Mouse (Mus musculus) left cerebral cortex, adult 18-20 months (tissue): ENCODE data around the gene Plin2. TPM values are rescaled to one million over a fixed set of nuclear protein-coding genes. Genes with fewer than 3 reads are reported as not detected.

Source experiments
- DNase-seq, 2 experiments: peaks; one replicate each; pipeline ENCODE4 v3.0.0; 2021 to 2022; ENCODE audit warnings: low spot score in 2 of 2, mixed read lengths in 1 of 2
- long read RNA-seq, 2 experiments: library from polyadenylated mRNA; stranded (forward); transcript quantifications; one replicate each; pipeline ENCODE4 v2.0.0; 2021
- total RNA-seq, 2 experiments: library from RNA; stranded (reverse); gene quantifications; 2 replicates each; pipeline ENCODE4 v1.2.3; 2021

Gene Plin2
- 10 to 100 TPM in 1 of 2 experiments, 1 to 10 TPM in 1; 9.4 to 12.4 TPM for total RNA-seq
- long read RNA-seq, experiment 1, transcript Plin2-201 (8 exons, 1,888 nt): major isoform, 23 of 26 reads
- long read RNA-seq, experiment 1, partial matches to known transcripts: 0 of 26 reads
- long read RNA-seq, experiment 1, other reads (novel, unspliced or antisense): 3 of 26 reads
- long read RNA-seq, experiment 2, transcript Plin2-201 (8 exons, 1,888 nt): major isoform, 18 of 18 reads
- long read RNA-seq, experiment 2, partial matches to known transcripts: 0 of 18 reads
- long read RNA-seq, experiment 2, other reads (novel, unspliced or antisense): 0 of 18 reads

- peak; percentile 12 to 38 for DNase-seq
Measured at GRCm38 (mm10) chr4:86669780-86670201, at the start of gene Plin2. TSS of gene Plin2 (minus strand) at chr4:86670060.

DNA sequence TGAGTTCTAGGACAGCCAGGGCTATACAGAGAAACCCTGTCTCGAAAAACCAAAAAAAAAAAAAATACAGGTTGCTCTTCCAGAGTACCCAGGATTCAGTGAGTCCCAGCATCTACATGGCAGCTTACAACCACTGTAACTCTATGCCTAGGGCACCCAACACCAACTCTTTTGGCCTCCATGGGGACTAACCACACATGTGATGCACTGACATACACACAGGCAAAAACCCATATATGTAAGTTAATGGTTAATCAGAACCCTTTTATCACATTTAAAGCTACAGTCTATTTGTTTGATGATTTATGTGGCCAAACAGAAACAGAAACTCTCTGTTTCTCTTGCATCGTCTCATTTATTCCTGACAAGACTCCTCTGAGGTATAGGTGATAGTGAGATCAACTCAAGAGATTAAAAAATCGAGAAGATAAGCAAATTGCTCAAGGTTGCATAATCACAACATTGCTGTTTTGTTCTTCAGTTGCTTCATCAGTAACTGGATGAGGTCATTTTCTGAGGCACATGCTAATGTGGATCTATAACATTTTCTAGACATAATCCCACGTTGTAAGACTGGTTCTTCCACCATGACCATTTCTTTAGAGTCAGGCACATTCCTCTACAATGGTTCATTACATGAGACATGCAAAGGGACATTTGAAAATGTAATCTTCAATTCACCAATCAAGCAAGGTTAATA is 49.2 kb upstream of the Plin2 start:
- DNase-seq: no peak

DNA sequence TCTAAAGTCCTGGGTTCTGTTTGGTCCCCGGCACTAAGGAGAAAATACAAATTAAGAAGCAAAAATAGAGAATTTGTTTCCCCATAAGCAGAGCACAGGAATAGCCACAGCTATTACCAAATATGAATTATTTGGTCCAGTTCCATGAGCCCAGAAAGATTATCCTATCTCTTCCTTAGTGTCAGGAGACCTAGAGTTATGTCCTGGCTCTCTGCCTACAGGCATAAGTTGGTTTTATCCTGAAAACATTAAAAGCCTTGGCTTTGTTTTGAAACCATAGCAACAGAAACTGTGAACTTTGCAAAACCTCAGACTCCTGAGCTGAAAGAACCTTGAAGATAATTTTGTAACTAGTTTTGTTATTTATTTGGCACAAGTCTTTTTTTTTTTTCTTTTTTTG is 47.3 kb upstream of the Plin2 start:
- DNase-seq: no peak

GRCm38 (mm10) chr4:86715341-86715740 is 45.5 kb upstream of the Plin2 start:
- no peak for DNase-seq

DNA sequence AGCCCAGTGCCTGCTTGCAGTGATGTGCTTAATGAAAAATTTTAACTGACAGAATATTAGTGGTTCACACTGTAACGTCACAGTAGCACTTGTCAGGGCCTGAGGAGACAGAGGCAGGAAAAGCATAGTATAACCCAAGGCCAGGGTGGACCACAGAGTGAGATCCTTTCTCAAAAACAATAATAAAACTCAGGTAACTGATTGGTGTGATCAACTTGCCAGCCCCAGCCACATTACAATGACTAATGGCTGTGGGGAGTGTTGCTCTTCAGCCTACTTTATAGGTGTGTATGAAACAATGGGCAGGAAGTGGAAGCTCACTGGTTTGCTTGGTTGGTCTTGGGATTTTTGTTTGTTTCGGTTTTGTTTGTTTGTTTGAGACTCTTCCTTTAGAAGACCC is 43.7 kb upstream of the Plin2 start:
- no peak for DNase-seq

DNA sequence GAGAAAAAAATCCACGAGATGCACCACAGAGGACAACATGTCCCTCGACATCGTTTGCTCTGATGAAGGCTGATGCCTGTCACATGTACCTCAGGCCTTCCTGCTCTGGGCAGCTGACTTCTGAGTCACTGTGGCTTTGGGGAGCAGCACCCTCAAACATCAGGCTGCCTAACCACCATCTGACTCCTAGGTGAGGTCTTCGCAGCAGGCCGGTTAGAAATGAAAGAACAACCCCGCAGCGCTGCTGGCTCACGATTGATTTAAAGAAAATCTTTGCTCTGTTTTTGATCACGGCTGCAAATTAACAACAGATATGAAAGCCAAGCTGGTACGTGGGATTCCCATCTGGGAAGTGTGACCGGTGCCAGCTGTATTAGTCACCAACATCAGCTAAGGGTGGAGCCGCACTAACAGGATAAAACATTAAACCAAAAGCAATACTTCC is 42.9 kb upstream of the Plin2 start:
- DNase-seq: peak; percentile 59 to 64

DNA sequence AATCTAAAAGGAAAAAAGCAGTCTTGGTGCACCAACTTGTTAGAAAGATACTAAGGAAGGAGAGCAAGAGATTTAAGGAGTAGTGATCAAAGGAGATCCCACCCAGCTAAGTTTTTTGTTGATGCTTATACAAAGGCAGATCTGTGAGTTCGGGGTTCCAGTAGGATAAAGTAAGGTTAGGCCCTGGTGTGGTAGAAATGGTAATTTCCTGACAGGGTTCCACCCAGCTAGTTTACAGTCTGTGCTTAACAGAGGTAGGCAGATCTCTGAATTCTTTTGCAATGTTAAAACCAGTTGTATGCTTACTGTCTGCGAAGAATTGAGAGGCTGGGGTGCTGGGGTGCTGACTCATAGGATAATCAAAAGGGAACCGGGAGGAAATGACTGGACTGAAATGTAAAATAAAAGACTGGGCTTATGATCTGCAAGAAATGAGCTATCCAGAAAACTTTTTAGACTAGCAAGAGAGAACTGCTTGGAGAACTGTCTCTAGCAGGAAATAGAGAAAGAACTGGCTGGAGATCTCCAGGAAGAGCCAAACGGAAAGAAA is 40.9 kb upstream of the Plin2 start:
- no peak for DNase-seq

DNA sequence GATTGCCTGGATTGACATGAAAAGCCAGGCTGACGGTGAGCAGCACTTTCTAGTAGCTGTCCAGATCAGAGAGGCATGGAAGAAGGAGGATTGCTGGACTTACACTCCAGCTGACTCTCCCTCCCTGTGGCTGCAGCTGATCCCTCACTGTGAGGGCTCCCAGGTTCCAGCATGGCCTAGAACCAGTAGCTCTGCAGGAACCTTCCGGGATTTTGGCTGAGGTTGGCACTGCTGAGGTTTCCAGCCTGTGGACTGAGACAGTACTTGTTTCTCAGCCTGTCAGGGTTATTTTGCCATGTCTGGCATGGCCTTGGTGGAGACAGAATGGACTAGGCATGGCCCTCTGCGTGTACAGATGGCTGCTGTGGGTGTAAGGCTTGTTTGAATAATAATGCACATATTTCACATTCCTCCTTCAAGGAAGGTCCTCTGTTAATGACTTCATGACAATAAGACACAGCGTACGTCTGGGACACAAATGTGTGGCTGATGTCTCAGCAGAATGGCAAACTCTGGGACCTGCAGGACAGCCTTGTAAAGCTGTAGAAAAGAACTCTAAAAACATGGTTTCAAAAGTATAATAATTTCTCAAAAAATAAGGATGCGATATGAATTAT is 40.3 kb upstream of the Plin2 start:
- no peak for DNase-seq

GRCm38 (mm10) chr4:86708801-86709200 is 38.9 kb upstream of the Plin2 start:
- DNase-seq: no peak

DNA sequence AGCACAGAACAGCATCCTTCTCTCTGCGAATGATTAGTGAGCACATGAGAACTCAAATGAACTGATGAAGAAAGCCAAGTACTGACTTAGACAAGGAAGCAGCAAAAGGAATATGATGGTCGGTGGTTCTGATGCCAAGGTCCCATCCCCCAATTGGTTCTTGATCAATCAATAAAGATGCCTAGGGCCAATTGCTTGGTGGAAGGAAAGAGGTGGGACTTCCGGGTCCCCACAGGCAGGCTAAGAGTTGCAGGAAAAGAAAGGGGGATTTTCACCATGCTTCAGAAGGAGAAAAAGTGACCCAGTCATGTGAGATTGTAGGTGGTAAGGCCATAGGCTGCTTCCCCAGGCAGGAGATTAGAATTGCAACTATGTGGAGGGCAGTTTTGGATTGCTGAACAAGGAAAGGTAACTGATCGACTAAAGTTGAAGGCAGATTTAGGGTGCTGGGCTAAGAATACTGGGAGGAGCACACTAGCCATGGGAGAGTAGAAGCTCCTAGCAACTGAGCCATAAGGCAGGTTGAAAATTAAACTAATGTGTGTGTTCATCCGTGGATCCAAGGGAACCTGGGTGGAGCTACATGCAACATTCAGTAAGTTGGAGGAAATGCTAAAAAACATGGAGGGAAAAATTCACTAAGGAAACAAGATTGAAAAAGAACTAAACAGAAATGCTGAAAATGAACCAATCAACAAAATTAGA is 29.5 kb upstream of the Plin2 start:
- no peak for DNase-seq

GRCm38 (mm10) chr4:86696890-86697289 is 27.0 kb upstream of the Plin2 start:
- peak in 1 of 2 experiments; percentile 28 for DNase-seq

- peak; percentile 13 to 34 for DNase-seq
Measured at GRCm38 (mm10) chr4:86695081-86695480, 25.2 kb upstream of the Plin2 start.

DNA sequence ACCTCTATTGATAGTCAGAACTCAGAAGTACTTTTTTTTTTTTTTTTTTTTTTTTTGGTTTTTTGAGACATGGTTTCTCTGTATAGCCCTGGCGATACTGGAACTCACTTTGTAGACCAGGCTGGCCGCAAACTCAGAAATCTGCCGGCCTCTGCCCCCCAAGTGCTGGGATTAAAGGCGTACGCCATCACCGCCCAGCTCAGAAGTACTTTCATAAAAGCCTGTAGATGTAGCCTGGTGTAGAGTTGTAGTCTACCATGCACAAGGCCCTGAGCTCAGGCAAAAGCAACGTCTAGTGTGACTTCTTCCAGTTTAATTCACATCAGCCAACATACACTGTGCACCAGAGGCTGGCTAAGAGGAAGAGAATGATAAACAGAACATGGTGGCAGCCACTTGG is 23.1 kb upstream of the Plin2 start:
- no peak for DNase-seq

GRCm38 (mm10) chr4:86691290-86691689 is 21.4 kb upstream of the Plin2 start:
- DNase-seq: no peak

- no peak for DNase-seq
Measured at GRCm38 (mm10) chr4:86690768-86691167, 20.9 kb upstream of the Plin2 start.

GRCm38 (mm10) chr4:86690194-86690593 is 20.3 kb upstream of the Plin2 start:
- no peak for DNase-seq

- no peak for DNase-seq
Measured at GRCm38 (mm10) chr4:86689056-86689735, 19.3 kb upstream of the Plin2 start.

GRCm38 (mm10) chr4:86686564-86686963 is 16.7 kb upstream of the Plin2 start:
- DNase-seq: no peak

- DNase-seq: no peak
Measured at GRCm38 (mm10) chr4:86686009-86686366, 16.1 kb upstream of the Plin2 start.

GRCm38 (mm10) chr4:86685231-86686008 is 15.6 kb upstream of the Plin2 start:
- DNase-seq: no peak
